Mouse (Mus musculus) myocyte (in vitro differentiated cells): ENCODE measurements around the gene Dnm2. TPM values are rescaled to one million over a fixed set of nuclear protein-coding genes. Genes with fewer than 3 reads are reported as not detected.

Experiments used
- H3K27me3 ChIP-seq: one replicate; pipeline ENCODE4 v1.6.1; 2011; ENCODE audit not compliant: control insufficient read depth, insufficient read depth, insufficient read length
- H3K36me3 ChIP-seq: one replicate; pipeline ENCODE4 v1.6.1; 2011; ENCODE audit not compliant: control insufficient read depth, insufficient read depth
- H3K4me2 ChIP-seq: one replicate; pipeline ENCODE4 v1.6.1; 2011; ENCODE audit warnings: low read depth, control low read depth
- H3K4me3 ChIP-seq: one replicate; pipeline ENCODE4 v1.5.1; 2011; ENCODE audit warnings: mild to moderate bottlenecking, control low read depth, moderate library complexity
- H3K79me2 ChIP-seq: one replicate; pipeline ENCODE4 v1.6.1; 2011; ENCODE audit not compliant: control insufficient read depth, insufficient read depth
- H3ac ChIP-seq: one replicate; pipeline ENCODE4 v1.6.1; 2011; ENCODE audit not compliant: control insufficient read depth, insufficient read length
- CEBPB ChIP-seq: IDR thresholded peaks from 2 replicates; pipeline ENCODE4 v1.6.1; 2011; ENCODE audit warnings: mild to moderate bottlenecking, moderate library complexity; ENCODE audit not compliant: poor library complexity, insufficient read depth, severe bottlenecking
- E2F4 ChIP-seq: IDR thresholded peaks from one replicate; pipeline ENCODE4 v1.6.1; 2011; ENCODE audit warnings: mild to moderate bottlenecking, control low read depth, moderate library complexity; ENCODE audit not compliant: insufficient read depth
- MAX ChIP-seq: IDR thresholded peaks from one replicate; pipeline ENCODE4 v1.6.1; 2011; ENCODE audit warnings: low read depth, mild to moderate bottlenecking, control low read depth
- MYOD1 ChIP-seq, 3 experiments: IDR thresholded peaks; one replicate each; pipeline ENCODE4 v1.6.1; 2011; ENCODE audit warnings: control low read depth in 2 of 3, low read depth in 2 of 3, mild to moderate bottlenecking in 2 of 3, moderate library complexity in 1 of 3; ENCODE audit not compliant: insufficient read length in 2 of 3, control insufficient read depth in 1 of 3
- MYOG ChIP-seq, 3 experiments: IDR thresholded peaks; one replicate each; pipeline ENCODE4 v1.6.1; 2011; ENCODE audit warnings: control low read depth in 2 of 3, low read depth in 2 of 3, mild to moderate bottlenecking in 2 of 3; ENCODE audit not compliant: insufficient read length in 2 of 3, control insufficient read depth in 1 of 3, insufficient read depth in 1 of 3
- POLR2A ChIP-seq: IDR thresholded peaks from one replicate; pipeline ENCODE4 v1.6.1; 2011; ENCODE audit warnings: low read depth, mild to moderate bottlenecking, control low read depth, moderate library complexity; ENCODE audit not compliant: insufficient read length
- POLR2AphosphoS2 ChIP-seq: IDR thresholded peaks from one replicate; pipeline ENCODE4 v1.6.1; 2011; ENCODE audit warnings: low read depth, control low read depth; ENCODE audit not compliant: insufficient read length
- REST ChIP-seq: IDR thresholded peaks from one replicate; pipeline ENCODE4 v1.6.1; 2011; ENCODE audit warnings: mild to moderate bottlenecking, control low read depth, moderate library complexity; ENCODE audit not compliant: insufficient read depth, insufficient read length
- SRF ChIP-seq: IDR thresholded peaks from one replicate; pipeline ENCODE4 v1.6.1; 2011; ENCODE audit warnings: low read depth; ENCODE audit not compliant: control insufficient read depth, insufficient read length
- TCF12 ChIP-seq: IDR thresholded peaks from one replicate; pipeline ENCODE4 v1.6.1; 2011; ENCODE audit warnings: mild to moderate bottlenecking, control low read depth; ENCODE audit not compliant: poor library complexity, insufficient read depth, severe bottlenecking
- TCF3 ChIP-seq: IDR thresholded peaks from one replicate; pipeline ENCODE4 v1.6.1; 2011; ENCODE audit warnings: low read depth, control low read depth; ENCODE audit not compliant: insufficient read length
- USF1 ChIP-seq: IDR thresholded peaks from one replicate; pipeline ENCODE4 v1.6.1; 2011; ENCODE audit warnings: low read depth, mild to moderate bottlenecking, control low read depth, moderate library complexity
- polyA plus RNA-seq: library from polyadenylated mRNA; unstranded; fragments of >200 nt; fragmentation: generic; extraction: Trizol; gene quantifications from one replicate; pipeline ENCODE4 v1.2.1, GENCODE M21; 2012; ENCODE audit warnings: missing spikeins

Gene Dnm2
- polyA plus RNA-seq, 1 experiment: 157 TPM

GRCm38 (mm10) chr9:21453003-21453402 is 28.3 kb downstream of the Dnm2 start:
- H3K4me2 ChIP-seq: peak overlapping the region; percentile 52
- TF ChIP-seq SRF (no peak), TCF3 (no peak), CEBPB (peak; percentile 85), MAX (peak; percentile 59), TCF12 (no peak), USF1 (no peak)
- H3K4me3 ChIP-seq: no peak overlapping the region
- H3K27me3 ChIP-seq: no peaks in the 10 kb centered on the region
- peaks cover 66% of the 10 kb centered on the region for H3K79me2 ChIP-seq
- no peak overlapping the region for H3ac ChIP-seq
- peaks cover 2% of the 10 kb centered on the region for H3K36me3 ChIP-seq

GRCm38 (mm10) chr9:21453459-21453858 is 28.8 kb downstream of the Dnm2 start:
- Histone ChIP-seq H3K36me3 (peaks cover 7% of the 10 kb centered on the region), H3K4me2 (peak overlapping the region; percentile 29), H3K79me2 (peaks cover 65% of the 10 kb centered on the region), H3K4me3 (no peak overlapping the region), H3K27me3 (no peaks in the 10 kb centered on the region), H3ac (no peak overlapping the region)
- TF ChIP-seq TCF3 (no peak), TCF12 (no peak), MYOD1 (IDR thresholded peaks at IDR 0.05; ENCODE audit: control insufficient read depth in 1 of 3, insufficient read length in 2 of 3, low read depth in 2 of 3) (peak in 1 of 3 experiments; percentile 39)

GRCm38 (mm10) chr9:21454556-21454955 is 29.8 kb downstream of the Dnm2 start:
- Histone ChIP-seq H3K4me2 (no peak overlapping the region), H3K27me3 (no peaks in the 10 kb centered on the region), H3K36me3 (peaks cover 16% of the 10 kb centered on the region), H3K4me3 (no peak overlapping the region), H3K79me2 (peaks cover 65% of the 10 kb centered on the region), H3ac (no peak overlapping the region)
- TF ChIP-seq MYOD1 (IDR thresholded peaks at IDR 0.05; ENCODE audit: control insufficient read depth in 1 of 3, insufficient read length in 2 of 3, low read depth in 2 of 3) (no peak), E2F4 (no peak), TCF3 (no peak), USF1 (no peak), MAX (no peak), REST (no peak), CEBPB (no peak), POLR2A (no peak), POLR2AphosphoS2 (no peak), SRF (no peak), MYOG (IDR thresholded peaks at IDR 0.05; ENCODE audit: control insufficient read depth in 1 of 3, insufficient read depth in 1 of 3, insufficient read length in 2 of 3, low read depth in 2 of 3) (no peak), TCF12 (no peak)

DNA sequence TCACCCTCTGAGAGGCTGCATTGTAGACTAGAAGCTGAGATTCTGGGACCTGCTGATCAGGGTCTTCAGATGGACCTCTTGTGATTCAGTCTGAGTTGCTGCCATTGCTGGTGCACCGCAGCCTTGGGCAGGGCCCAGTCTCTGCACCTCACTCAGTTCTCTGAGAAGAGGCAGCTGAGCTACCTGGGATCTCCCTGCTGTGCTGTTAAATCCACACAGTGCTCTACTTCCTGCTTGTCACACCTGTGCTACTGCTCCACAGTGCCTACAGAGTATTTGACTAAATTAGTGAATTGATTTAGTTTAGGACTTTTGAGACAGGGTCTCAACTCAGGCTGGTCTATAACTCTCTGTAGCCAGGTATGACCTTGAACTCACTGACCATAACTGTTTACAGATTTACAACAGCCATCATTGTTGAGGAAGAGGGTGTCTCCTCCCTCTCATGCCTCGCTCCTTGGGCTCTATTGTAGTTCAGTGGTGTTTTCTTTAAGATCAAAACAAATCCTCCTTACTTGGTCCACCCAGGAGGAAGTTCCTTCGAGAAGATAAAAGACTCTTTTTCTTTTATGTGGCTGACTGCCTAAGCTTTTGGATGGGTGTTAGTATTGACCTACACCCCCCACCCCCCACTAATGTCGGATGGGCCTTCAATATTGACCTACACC is 30.5 kb downstream of the Dnm2 start:
- no peak for TF ChIP-seq MYOD1 (IDR thresholded peaks at IDR 0.05; ENCODE audit: control insufficient read depth in 1 of 3, insufficient read length in 2 of 3, low read depth in 2 of 3)
- TF ChIP-seq MYOG (IDR thresholded peaks at IDR 0.05; ENCODE audit: control insufficient read depth in 1 of 3, insufficient read depth in 1 of 3, insufficient read length in 2 of 3, low read depth in 2 of 3): no peak
- TF ChIP-seq POLR2AphosphoS2: no peak
- TF ChIP-seq CEBPB: no peak
- TF ChIP-seq POLR2A: no peak
- no peak for TF ChIP-seq USF1
- no peak for TF ChIP-seq E2F4
- no peak for TF ChIP-seq SRF
- no peak for TF ChIP-seq REST
- TF ChIP-seq TCF3: no peak
- no peak for TF ChIP-seq TCF12
- TF ChIP-seq MAX: no peak
- peaks cover 65% of the 10 kb centered on the region for H3K79me2 ChIP-seq
- H3K4me2 ChIP-seq: no peak overlapping the region
- no peak overlapping the region for H3ac ChIP-seq
- peaks cover 16% of the 10 kb centered on the region for H3K36me3 ChIP-seq
- no peak overlapping the region for H3K4me3 ChIP-seq
- no peaks in the 10 kb centered on the region for H3K27me3 ChIP-seq

- Histone ChIP-seq H3K4me2 (no peak overlapping the region), H3K36me3 (peaks cover 18% of the 10 kb centered on the region), H3ac (no peak overlapping the region), H3K4me3 (no peak overlapping the region), H3K27me3 (no peaks in the 10 kb centered on the region), H3K79me2 (peaks cover 68% of the 10 kb centered on the region)
- TF ChIP-seq REST: no peak
- no peak for TF ChIP-seq TCF3
- TF ChIP-seq USF1: no peak
- TF ChIP-seq POLR2AphosphoS2: no peak
- no peak for TF ChIP-seq E2F4
- no peak for TF ChIP-seq CEBPB
- no peak for TF ChIP-seq SRF
- no peak for TF ChIP-seq TCF12
- TF ChIP-seq MYOG (IDR thresholded peaks at IDR 0.05; ENCODE audit: control insufficient read depth in 1 of 3, insufficient read depth in 1 of 3, insufficient read length in 2 of 3, low read depth in 2 of 3): no peak
- TF ChIP-seq MYOD1 (IDR thresholded peaks at IDR 0.05; ENCODE audit: control insufficient read depth in 1 of 3, insufficient read length in 2 of 3, low read depth in 2 of 3): no peak
- no peak for TF ChIP-seq MAX
- TF ChIP-seq POLR2A: no peak
Observed at GRCm38 (mm10) chr9:21456246-21456929, 31.7 kb downstream of the Dnm2 start.
